Mouse (Mus musculus) spleen, adult 2 months (tissue): ENCODE data around the gene Pla2g4e. TPM values are rescaled to one million over a fixed set of nuclear protein-coding genes. Genes with fewer than 3 reads are reported as not detected.
A peak's percentile ranks its signal among the peaks of the same experiment; 100 is the strongest.

Experiments
- DNase-seq, 2 experiments: peaks; one replicate each; pipeline versions ENCODE4 v3.0.0 to v3.0.0-alpha.2; 2012 to 2021; ENCODE audit warnings: low spot score in 2 of 2, low read depth in 1 of 2
- H3K27ac ChIP-seq: fragments of 200-500 bp; 2 replicates; pipeline ENCODE4 v1.5.1; 2012; ENCODE audit warnings: low read length, inconsistent platforms; ENCODE audit not compliant: insufficient read depth
- H3K27me3 ChIP-seq: fragments of 200-500 bp; 2 replicates; pipeline ENCODE4 v1.6.1; 2012; ENCODE audit warnings: mild to moderate bottlenecking, moderate library complexity, low read length, inconsistent platforms; ENCODE audit not compliant: control insufficient read depth, insufficient read depth
- H3K36me3 ChIP-seq: fragments of 200-500 bp; 2 replicates; pipeline ENCODE4 v1.6.1; 2012; ENCODE audit warnings: mild to moderate bottlenecking, low read length, inconsistent platforms; ENCODE audit not compliant: control insufficient read depth, insufficient read depth
- H3K4me1 ChIP-seq: fragments of 200-500 bp; 2 replicates; pipeline ENCODE4 v1.6.1; 2011; ENCODE audit warnings: inconsistent platforms; ENCODE audit not compliant: control insufficient read depth, insufficient read depth, insufficient read length
- H3K4me3 ChIP-seq: fragments of 200-500 bp; 2 replicates; pipeline ENCODE4 v1.5.1; 2011; ENCODE audit warnings: mild to moderate bottlenecking, inconsistent platforms; ENCODE audit not compliant: insufficient read depth, insufficient read length; ENCODE audit errors: extremely low read depth
- CTCF ChIP-seq: fragments of 200-500 bp; IDR thresholded peaks from 2 replicates; pipeline ENCODE4 v1.5.1; 2011; ENCODE audit warnings: mild to moderate bottlenecking, inconsistent platforms; ENCODE audit not compliant: insufficient read depth, insufficient read length, insufficient replicate concordance; ENCODE audit errors: extremely low read depth
- POLR2A ChIP-seq: fragments of 200-500 bp; IDR thresholded peaks from 2 replicates; pipeline ENCODE4 v1.6.1; 2011; ENCODE audit warnings: low read depth, low read length, inconsistent platforms
- whole genome bisulfite sequencing: fragments of 180-500 bp; shearing (Covaris S2); methylation state at CpG from one replicate; pipeline ENCODE4 v1.1.7; 2018; 5-methylcytosine and 5-hydroxymethylcytosine counted together
- polyA plus RNA-seq: library from polyadenylated mRNA; depleted of rRNA; stranded (reverse); fragments of >200 nt; gene quantifications from 2 replicates; pipeline ENCODE4 v1.2.3, GENCODE M21; 2012

Pla2g4e gene
- polyA plus RNA-seq, 1 experiment, result not detected

DNA sequence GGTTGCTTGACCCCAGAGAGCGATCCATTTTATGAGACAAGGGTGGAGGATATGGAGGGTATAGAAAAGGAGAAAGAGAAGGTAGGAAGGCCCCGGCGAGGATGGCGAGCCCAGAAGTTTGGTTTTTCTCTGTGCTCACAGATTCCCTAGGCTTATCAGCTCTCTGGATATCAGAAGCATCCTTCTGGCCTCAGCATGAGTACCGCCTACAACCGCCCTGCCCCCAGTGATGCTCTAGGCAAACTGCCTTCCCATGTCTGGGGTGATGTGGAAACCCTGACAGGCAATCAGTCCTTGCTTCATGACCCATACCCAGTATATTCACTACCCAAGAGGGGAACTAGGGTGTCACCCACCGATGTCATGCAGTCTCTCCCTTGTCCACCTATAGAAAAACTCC, 73.8 kb downstream of the Pla2g4e start:
- H3K4me3 ChIP-seq, result no peak overlapping the region
- H3K36me3 ChIP-seq, result no peaks in the 10 kb centered on the region
- H3K27ac ChIP-seq, result no peak overlapping the region
- no peaks in the 10 kb centered on the region for H3K4me1 ChIP-seq
- no peaks in the 10 kb centered on the region for H3K27me3 ChIP-seq
- WGBS, result 90% methylated on average over 7 of the region's 7 CpGs
- DNase-seq, result no peak
- TF ChIP-seq CTCF (no peak), POLR2A (no peak)

DNA sequence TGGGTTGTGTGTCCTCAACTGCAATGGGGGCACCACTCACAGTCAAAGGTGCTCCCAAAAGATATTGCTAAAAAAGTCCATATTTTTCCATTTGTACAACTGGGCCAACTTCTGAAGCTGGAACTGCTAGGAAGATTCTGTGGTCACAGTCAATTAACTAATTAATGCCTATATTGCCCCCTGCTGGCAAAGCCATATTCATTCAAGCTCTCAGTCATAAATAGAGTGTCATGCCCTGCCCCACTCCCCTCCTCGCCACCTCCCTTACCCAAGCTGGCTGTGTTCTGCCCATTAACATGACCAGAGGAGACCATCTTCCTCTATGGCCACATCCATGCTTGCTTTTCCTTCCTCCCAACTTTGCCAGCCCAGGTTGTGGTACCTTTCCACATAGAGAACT, 74.4 kb downstream of the Pla2g4e start:
- no peak overlapping the region for H3K4me3 ChIP-seq
- no peak overlapping the region for H3K27ac ChIP-seq
- H3K27me3 ChIP-seq, result no peaks in the 10 kb centered on the region
- no peak for TF ChIP-seq CTCF
- TF ChIP-seq POLR2A, result no peak
- WGBS, result 55% methylated on average over 1 of the region's 1 CpGs
- H3K4me1 ChIP-seq, result no peaks in the 10 kb centered on the region
- no peaks in the 10 kb centered on the region for H3K36me3 ChIP-seq
- DNase-seq, result peak in 1 of 2 experiments; percentile 38

DNA sequence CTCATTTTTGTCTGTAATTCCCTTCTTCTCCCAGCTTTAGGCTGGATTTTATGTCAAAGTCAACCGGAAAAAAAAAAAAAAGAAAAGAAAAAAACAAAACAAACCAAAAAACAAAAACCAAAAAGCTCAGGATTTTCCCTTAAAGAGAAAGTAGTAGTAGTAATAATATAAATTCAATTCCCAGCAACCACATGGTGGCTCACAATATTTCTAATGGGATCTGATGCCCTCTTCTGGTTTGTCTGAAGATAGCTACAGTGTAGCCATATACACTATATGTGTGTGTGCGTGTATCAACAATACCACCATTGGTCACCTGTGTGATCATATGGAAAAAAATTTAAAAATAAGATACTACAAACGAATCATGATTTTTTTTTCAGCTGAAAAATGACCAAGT, 75.8 kb downstream of the Pla2g4e start:
- 78% methylated on average over 3 of the region's 3 CpGs for WGBS
- DNase-seq, result no peak
- TF ChIP-seq CTCF (no peak), POLR2A (no peak)
- no peak overlapping the region for H3K4me3 ChIP-seq
- no peak overlapping the region for H3K27ac ChIP-seq
- no peaks in the 10 kb centered on the region for H3K27me3 ChIP-seq
- H3K36me3 ChIP-seq, result no peaks in the 10 kb centered on the region
- no peaks in the 10 kb centered on the region for H3K4me1 ChIP-seq

DNA sequence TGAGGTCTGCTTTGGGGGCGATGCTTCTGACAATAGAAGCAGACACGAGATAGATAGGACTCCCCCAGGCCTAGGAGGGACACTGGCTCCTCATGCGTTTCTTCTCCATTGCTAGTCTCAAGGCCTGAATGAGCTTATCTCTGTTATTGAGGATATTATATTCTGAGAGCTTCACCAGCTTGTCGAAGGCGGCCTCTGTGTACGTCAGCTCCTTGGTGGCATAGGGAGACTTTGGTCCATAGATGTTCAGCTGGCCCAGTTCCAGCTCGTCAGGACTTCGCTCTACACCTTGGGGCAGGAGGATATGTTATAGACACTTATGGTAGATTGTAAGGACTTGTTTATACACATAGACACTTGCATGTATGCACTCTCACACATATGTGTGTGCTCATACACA, 77.4 kb downstream of the Pla2g4e start:
- no peaks in the 10 kb centered on the region for H3K4me1 ChIP-seq
- no peak for TF ChIP-seq CTCF
- TF ChIP-seq POLR2A, result no peak
- no peak overlapping the region for H3K4me3 ChIP-seq
- H3K27me3 ChIP-seq, result no peaks in the 10 kb centered on the region
- no peak overlapping the region for H3K27ac ChIP-seq
- no peaks in the 10 kb centered on the region for H3K36me3 ChIP-seq
- WGBS, result 89% methylated on average over 8 of the region's 8 CpGs
- DNase-seq, result no peak

DNA sequence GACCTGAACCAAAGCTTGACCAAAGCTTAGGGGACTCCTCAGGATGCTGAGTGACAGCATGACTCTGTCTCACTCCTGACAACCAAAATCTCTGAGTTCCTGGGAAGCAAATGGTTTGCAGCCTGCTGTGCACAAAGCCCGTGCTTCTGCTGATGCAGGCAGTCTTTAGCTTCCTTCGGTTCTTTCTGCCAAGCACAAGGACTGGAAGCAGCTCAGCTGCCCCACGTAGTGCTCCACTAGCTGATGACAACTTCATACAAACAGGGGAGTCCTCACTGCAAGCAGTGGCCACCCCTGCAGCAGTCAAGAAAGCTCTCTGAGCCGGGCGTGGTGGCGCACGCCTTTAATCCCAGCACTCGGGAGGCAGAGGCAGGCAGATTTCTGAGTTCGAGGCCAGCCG, 79.7 kb downstream of the Pla2g4e start:
- no peak for DNase-seq
- H3K4me1 ChIP-seq, result no peaks in the 10 kb centered on the region
- 89% methylated on average over 10 of the region's 10 CpGs for WGBS
- no peak for TF ChIP-seq POLR2A
- TF ChIP-seq CTCF, result no peak
- no peak overlapping the region for H3K4me3 ChIP-seq
- H3K27ac ChIP-seq, result no peak overlapping the region
- no peaks in the 10 kb centered on the region for H3K27me3 ChIP-seq
- H3K36me3 ChIP-seq, result no peaks in the 10 kb centered on the region

DNA sequence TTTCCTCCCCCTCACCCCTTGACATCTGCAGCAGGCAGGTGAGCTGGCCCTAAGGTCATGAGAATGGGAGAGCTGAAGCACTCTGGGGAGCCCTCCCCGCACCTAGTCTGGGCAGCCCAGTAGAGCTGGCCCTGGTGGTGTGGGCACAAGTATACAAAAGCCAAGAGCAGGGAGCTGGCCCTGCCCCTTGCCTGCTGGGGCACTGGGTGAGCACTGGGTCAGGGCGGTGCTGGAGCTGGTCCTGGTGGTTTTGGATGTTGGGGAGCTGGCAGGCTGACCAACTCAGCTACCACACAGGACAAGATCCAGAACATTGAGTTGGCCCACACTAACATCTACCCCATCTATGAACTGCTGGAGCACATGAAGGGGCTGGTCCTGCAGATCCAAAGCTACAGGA, 85.7 kb downstream of the Pla2g4e start:
- DNase-seq, result no peak
- no peaks in the 10 kb centered on the region for H3K27me3 ChIP-seq
- H3K27ac ChIP-seq, result 0 out of 2 replicates have a peak overlapping the region, but pooled peaks have one; percentile 3
- H3K4me1 ChIP-seq, result no peaks in the 10 kb centered on the region; the same call in 1 of the 2 replicates
- no peaks in the 10 kb centered on the region for H3K36me3 ChIP-seq
- TF ChIP-seq POLR2A (no peak), CTCF (no peak)
- WGBS, result 83% methylated on average over 2 of the region's 2 CpGs
- H3K4me3 ChIP-seq, result no peak overlapping the region

DNA sequence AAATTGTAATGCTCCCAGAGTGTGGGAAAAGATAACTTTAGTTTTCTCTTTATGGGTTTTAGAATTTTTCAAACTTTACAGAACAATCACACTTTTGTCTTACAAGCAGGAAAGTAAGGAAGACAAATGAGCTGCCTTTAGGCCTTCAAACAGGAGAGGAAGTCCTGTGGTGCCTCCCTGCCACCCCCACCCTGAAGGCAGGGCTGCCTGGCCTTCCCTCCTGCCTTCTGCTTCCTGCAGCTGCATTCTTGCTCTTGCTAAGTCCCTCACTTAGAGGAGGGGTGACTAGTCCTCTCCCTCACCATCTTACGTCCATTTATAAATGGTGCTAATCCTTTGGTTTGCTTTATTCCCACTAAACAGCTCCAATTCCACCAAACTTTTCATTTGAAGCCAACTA, 86.3 kb downstream of the Pla2g4e start:
- no peaks in the 10 kb centered on the region for H3K36me3 ChIP-seq
- no peaks in the 10 kb centered on the region for H3K27me3 ChIP-seq
- H3K4me1 ChIP-seq, result no peaks in the 10 kb centered on the region; the same call in 1 of the 2 replicates
- 19% methylated on average over 1 of the region's 1 CpGs for WGBS
- no peak overlapping the region for H3K27ac ChIP-seq
- no peak overlapping the region for H3K4me3 ChIP-seq
- peak in 1 of 2 experiments; percentile 36 for DNase-seq
- TF ChIP-seq POLR2A (no peak), CTCF (no peak)

DNA sequence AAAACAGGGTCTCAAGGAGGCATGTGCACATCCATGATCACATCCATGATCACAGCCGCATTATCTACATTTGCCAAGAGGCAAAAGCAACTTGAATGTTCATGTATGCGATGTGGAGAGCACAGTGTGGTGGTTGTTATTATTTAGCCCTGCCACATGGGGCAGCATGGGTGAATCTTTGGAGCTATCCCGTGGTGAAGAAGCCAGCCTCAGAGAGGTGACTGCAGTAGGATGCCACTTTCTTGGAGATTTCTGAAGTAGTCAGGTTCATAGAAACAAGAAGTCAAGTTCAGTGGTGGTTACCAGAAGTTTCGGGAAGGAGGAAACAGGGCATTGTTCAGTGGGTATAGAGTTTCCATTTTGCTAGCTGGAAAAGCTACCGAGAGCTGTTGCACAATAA, 87.1 kb downstream of the Pla2g4e start:
- no peak overlapping the region for H3K27ac ChIP-seq
- WGBS, result 37% methylated on average over 5 of the region's 5 CpGs
- no peaks in the 10 kb centered on the region for H3K27me3 ChIP-seq
- no peaks in the 10 kb centered on the region; the same call in 1 of the 2 replicates for H3K4me1 ChIP-seq
- no peaks in the 10 kb centered on the region for H3K36me3 ChIP-seq
- no peak overlapping the region for H3K4me3 ChIP-seq
- TF ChIP-seq CTCF (peak; percentile 1; the same call in 1 of the 2 replicates), POLR2A (no peak)
- DNase-seq, result no peak
